Mouse (Mus musculus) myocyte (in vitro differentiated cells): ENCODE results near the gene Kif13a. TPM values are rescaled to one million over a fixed set of nuclear protein-coding genes. Genes with fewer than 3 reads are reported as not detected.
A peak's percentile ranks its signal among the peaks of the same experiment; 100 is the strongest.

Experiments used
- H3K27me3 ChIP-seq: one replicate; pipeline ENCODE4 v1.6.1; 2011; ENCODE audit not compliant: control insufficient read depth, insufficient read depth, insufficient read length
- H3K36me3 ChIP-seq: one replicate; pipeline ENCODE4 v1.6.1; 2011; ENCODE audit not compliant: control insufficient read depth, insufficient read depth
- H3K4me2 ChIP-seq: one replicate; pipeline ENCODE4 v1.6.1; 2011; ENCODE audit warnings: low read depth, control low read depth
- H3K4me3 ChIP-seq: one replicate; pipeline ENCODE4 v1.5.1; 2011; ENCODE audit warnings: mild to moderate bottlenecking, control low read depth, moderate library complexity
- H3K79me2 ChIP-seq: one replicate; pipeline ENCODE4 v1.6.1; 2011; ENCODE audit not compliant: control insufficient read depth, insufficient read depth
- H3ac ChIP-seq: one replicate; pipeline ENCODE4 v1.6.1; 2011; ENCODE audit not compliant: control insufficient read depth, insufficient read length
- CEBPB ChIP-seq: IDR thresholded peaks from 2 replicates; pipeline ENCODE4 v1.6.1; 2011; ENCODE audit warnings: mild to moderate bottlenecking, moderate library complexity; ENCODE audit not compliant: poor library complexity, insufficient read depth, severe bottlenecking
- E2F4 ChIP-seq: IDR thresholded peaks from one replicate; pipeline ENCODE4 v1.6.1; 2011; ENCODE audit warnings: mild to moderate bottlenecking, control low read depth, moderate library complexity; ENCODE audit not compliant: insufficient read depth
- MAX ChIP-seq: IDR thresholded peaks from one replicate; pipeline ENCODE4 v1.6.1; 2011; ENCODE audit warnings: low read depth, mild to moderate bottlenecking, control low read depth
- MYOD1 ChIP-seq, 3 experiments: IDR thresholded peaks; one replicate each; pipeline ENCODE4 v1.6.1; 2011; ENCODE audit warnings: control low read depth in 2 of 3, low read depth in 2 of 3, mild to moderate bottlenecking in 2 of 3, moderate library complexity in 1 of 3; ENCODE audit not compliant: insufficient read length in 2 of 3, control insufficient read depth in 1 of 3
- MYOG ChIP-seq, 3 experiments: IDR thresholded peaks; one replicate each; pipeline ENCODE4 v1.6.1; 2011; ENCODE audit warnings: control low read depth in 2 of 3, low read depth in 2 of 3, mild to moderate bottlenecking in 2 of 3; ENCODE audit not compliant: insufficient read length in 2 of 3, control insufficient read depth in 1 of 3, insufficient read depth in 1 of 3
- POLR2A ChIP-seq: IDR thresholded peaks from one replicate; pipeline ENCODE4 v1.6.1; 2011; ENCODE audit warnings: low read depth, mild to moderate bottlenecking, control low read depth, moderate library complexity; ENCODE audit not compliant: insufficient read length
- POLR2AphosphoS2 ChIP-seq: IDR thresholded peaks from one replicate; pipeline ENCODE4 v1.6.1; 2011; ENCODE audit warnings: low read depth, control low read depth; ENCODE audit not compliant: insufficient read length
- REST ChIP-seq: IDR thresholded peaks from one replicate; pipeline ENCODE4 v1.6.1; 2011; ENCODE audit warnings: mild to moderate bottlenecking, control low read depth, moderate library complexity; ENCODE audit not compliant: insufficient read depth, insufficient read length
- SRF ChIP-seq: IDR thresholded peaks from one replicate; pipeline ENCODE4 v1.6.1; 2011; ENCODE audit warnings: low read depth; ENCODE audit not compliant: control insufficient read depth, insufficient read length
- TCF12 ChIP-seq: IDR thresholded peaks from one replicate; pipeline ENCODE4 v1.6.1; 2011; ENCODE audit warnings: mild to moderate bottlenecking, control low read depth; ENCODE audit not compliant: poor library complexity, insufficient read depth, severe bottlenecking
- TCF3 ChIP-seq: IDR thresholded peaks from one replicate; pipeline ENCODE4 v1.6.1; 2011; ENCODE audit warnings: low read depth, control low read depth; ENCODE audit not compliant: insufficient read length
- USF1 ChIP-seq: IDR thresholded peaks from one replicate; pipeline ENCODE4 v1.6.1; 2011; ENCODE audit warnings: low read depth, mild to moderate bottlenecking, control low read depth, moderate library complexity
- polyA plus RNA-seq: library from polyadenylated mRNA; unstranded; fragments of >200 nt; fragmentation: generic; extraction: Trizol; gene quantifications from one replicate; pipeline ENCODE4 v1.2.1, GENCODE M21; 2012; ENCODE audit warnings: missing spikeins

The Kif13a gene
- polyA plus RNA-seq: 15.4 TPM

- Histone ChIP-seq H3K79me2 (peaks cover 22% of the 10 kb centered on the region), H3K4me2 (peak within 1 kb of the TSS; percentile 98), H3K4me3 (peak within 1 kb of the TSS; percentile 64), H3ac (peak within 1 kb of the TSS; percentile 94), H3K36me3 (no peaks in the 10 kb centered on the region), H3K27me3 (no peaks in the 10 kb centered on the region)
- TF ChIP-seq CEBPB (peak; percentile 67; the same call in 1 of the 2 replicates), SRF (peak; percentile 12), POLR2A (peak; percentile 60), POLR2AphosphoS2 (peak; percentile 19), REST (no peak), MYOG (IDR thresholded peaks at IDR 0.05; ENCODE audit: control insufficient read depth in 1 of 3, insufficient read depth in 1 of 3, insufficient read length in 2 of 3, low read depth in 2 of 3) (peak in 1 of 3 experiments; percentile 1), TCF12 (no peak)
These were observed at the start of gene Kif13a for GRCm38 (mm10) chr13:46929719-46930658. Gene Kif13a (minus strand): TSS chr13:46929867.

- Histone ChIP-seq H3K79me2 (no peaks in the 10 kb centered on the region), H3K4me3 (no peak overlapping the region), H3K36me3 (no peaks in the 10 kb centered on the region), H3ac (no peak overlapping the region), H3K27me3 (no peaks in the 10 kb centered on the region), H3K4me2 (no peak overlapping the region)
- TF ChIP-seq MYOD1 (IDR thresholded peaks at IDR 0.05; ENCODE audit: control insufficient read depth in 1 of 3, insufficient read length in 2 of 3, low read depth in 2 of 3) (no peak), TCF12 (no peak), USF1 (no peak), CEBPB (no peak), REST (no peak), MYOG (IDR thresholded peaks at IDR 0.05; ENCODE audit: control insufficient read depth in 1 of 3, insufficient read depth in 1 of 3, insufficient read length in 2 of 3, low read depth in 2 of 3) (no peak), TCF3 (no peak), POLR2A (no peak), SRF (no peak), E2F4 (no peak), MAX (no peak), POLR2AphosphoS2 (no peak)
These were observed 46.9 kb upstream of the Kif13a start for GRCm38 (mm10) chr13:46976532-46976931.

- H3K4me3 ChIP-seq: no peak overlapping the region
- no peaks in the 10 kb centered on the region for H3K36me3 ChIP-seq
- H3K27me3 ChIP-seq: no peaks in the 10 kb centered on the region
- no peaks in the 10 kb centered on the region for H3K79me2 ChIP-seq
- no peak overlapping the region for H3K4me2 ChIP-seq
- TF ChIP-seq SRF (no peak), MYOG (IDR thresholded peaks at IDR 0.05; ENCODE audit: control insufficient read depth in 1 of 3, insufficient read depth in 1 of 3, insufficient read length in 2 of 3, low read depth in 2 of 3) (no peak), TCF12 (no peak), MAX (no peak), POLR2A (no peak), E2F4 (no peak), REST (no peak), TCF3 (no peak), USF1 (no peak), MYOD1 (IDR thresholded peaks at IDR 0.05; ENCODE audit: control insufficient read depth in 1 of 3, insufficient read length in 2 of 3, low read depth in 2 of 3) (no peak), POLR2AphosphoS2 (no peak), CEBPB (no peak)
- no peak overlapping the region for H3ac ChIP-seq
These were observed 46.3 kb upstream of the Kif13a start for GRCm38 (mm10) chr13:46975930-46976329.

- Histone ChIP-seq H3K79me2 (no peaks in the 10 kb centered on the region), H3K4me3 (no peak overlapping the region), H3K4me2 (no peak overlapping the region), H3K27me3 (no peaks in the 10 kb centered on the region), H3ac (no peak overlapping the region), H3K36me3 (no peaks in the 10 kb centered on the region)
- TF ChIP-seq CEBPB: no peak
- no peak for TF ChIP-seq E2F4
- no peak for TF ChIP-seq SRF
- TF ChIP-seq TCF12: no peak
These were observed 45.4 kb upstream of the Kif13a start for GRCm38 (mm10) chr13:46975031-46975551.
